Mouse (Mus musculus): ENCODE results near the gene Clmp. TPM values are rescaled to one million over a fixed set of nuclear protein-coding genes. Genes with fewer than 3 reads are reported as not detected.

Clmp gene
- polyA plus RNA-seq, 1 experiment = 1.4 TPM

GRCm38 (mm10) chr9:40825601-40826000 is 139.8 kb downstream of the Clmp start:
- H3K27ac ChIP-seq (ENCODE audit: insufficient read depth, low read length) = no peak overlapping the region
- H3K36me3 ChIP-seq (ENCODE audit: control insufficient read depth, insufficient read depth, low read length) = no peaks in the 10 kb centered on the region
- no peaks in the 10 kb centered on the region for H3K4me1 ChIP-seq (ENCODE audit: control insufficient read depth, insufficient read depth, insufficient read length)
- H3K27me3 ChIP-seq (ENCODE audit: control insufficient read depth, insufficient read depth, low read length) = no peaks in the 10 kb centered on the region
- WGBS = 58% methylated on average over 6 of the region's 6 CpGs
- no peak for DNase-seq (ENCODE audit: low read depth in 1 of 2, low spot score in 2 of 2)
- TF ChIP-seq CTCF (IDR thresholded peaks at IDR 0.05; ENCODE audit: extremely low read depth, insufficient read depth, insufficient read length, insufficient replicate concordance) (no peak), POLR2A (IDR thresholded peaks at IDR 0.05; ENCODE audit: low read depth, low read length) (no peak)
- no peak overlapping the region for H3K4me3 ChIP-seq (ENCODE audit: extremely low read depth, insufficient read depth, insufficient read length)

DNA sequence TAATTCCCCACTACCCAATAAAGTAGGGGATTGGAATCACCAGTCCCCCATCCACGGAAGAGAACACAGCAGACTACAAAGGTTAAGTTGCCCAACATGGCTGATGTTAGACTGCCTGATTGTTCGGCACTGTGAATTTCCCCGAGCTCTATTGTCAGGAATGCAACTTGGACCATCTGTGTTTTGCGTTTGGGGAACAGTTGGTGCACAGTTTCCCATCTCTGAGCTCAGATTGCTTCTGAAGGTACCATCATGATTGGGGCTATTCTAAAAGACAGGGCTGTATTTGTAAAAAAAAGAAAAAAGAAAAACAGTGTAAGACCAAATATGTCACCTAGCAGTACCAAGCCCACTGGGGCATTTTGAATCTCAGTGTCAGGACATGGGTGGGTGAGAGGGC is 141.6 kb downstream of the Clmp start:
- WGBS = 92% methylated on average over 4 of the region's 4 CpGs

DNA sequence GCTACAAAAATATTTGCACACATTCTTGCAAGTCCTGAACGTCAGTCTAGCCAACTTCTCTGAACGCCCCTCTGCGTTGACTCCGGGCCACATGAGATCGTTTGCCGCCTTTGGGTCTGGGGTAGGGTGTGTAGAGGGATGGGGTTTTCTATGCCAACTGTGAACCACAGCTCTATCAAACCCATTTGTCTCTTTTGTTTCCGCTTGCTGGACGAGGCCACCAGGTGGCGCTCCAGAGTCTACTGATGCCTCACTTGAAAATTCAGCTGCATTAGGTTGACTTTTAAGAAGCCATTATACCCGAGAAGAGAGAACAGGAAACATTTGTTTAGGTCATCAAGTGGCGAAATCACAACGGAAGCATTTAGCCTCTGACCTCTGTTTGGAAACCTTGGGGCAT is 148.8 kb downstream of the Clmp start:
- TF ChIP-seq CTCF (IDR thresholded peaks at IDR 0.05; ENCODE audit: extremely low read depth, insufficient read depth, insufficient read length, insufficient replicate concordance) (peak; percentile 60; the same call in 1 of the 2 replicates), POLR2A (IDR thresholded peaks at IDR 0.05; ENCODE audit: low read depth, low read length) (no peak)
- Histone ChIP-seq H3K27ac (ENCODE audit: insufficient read depth, low read length) (no peak overlapping the region), H3K27me3 (ENCODE audit: control insufficient read depth, insufficient read depth, low read length) (no peaks in the 10 kb centered on the region), H3K36me3 (ENCODE audit: control insufficient read depth, insufficient read depth, low read length) (no peaks in the 10 kb centered on the region), H3K4me1 (ENCODE audit: control insufficient read depth, insufficient read depth, insufficient read length) (no peaks in the 10 kb centered on the region), H3K4me3 (ENCODE audit: extremely low read depth, insufficient read depth, insufficient read length) (no peak overlapping the region)
- WGBS = 5% methylated on average over 12 of the region's 12 CpGs
- DNase-seq (ENCODE audit: low read depth in 1 of 2, low spot score in 2 of 2) = peak in 1 of 2 experiments; percentile 59

More for the DNA sequence above, 141.6 kb downstream of the Clmp start:
- no peak for TF ChIP-seq POLR2A (IDR thresholded peaks at IDR 0.05; ENCODE audit: low read depth, low read length)
- Histone ChIP-seq H3K27ac (ENCODE audit: insufficient read depth, low read length) (no peak overlapping the region), H3K4me3 (ENCODE audit: extremely low read depth, insufficient read depth, insufficient read length) (no peak overlapping the region), H3K27me3 (ENCODE audit: control insufficient read depth, insufficient read depth, low read length) (no peaks in the 10 kb centered on the region), H3K4me1 (ENCODE audit: control insufficient read depth, insufficient read depth, insufficient read length) (no peaks in the 10 kb centered on the region), H3K36me3 (ENCODE audit: control insufficient read depth, insufficient read depth, low read length) (no peaks in the 10 kb centered on the region)
- DNase-seq (ENCODE audit: low read depth in 1 of 2, low spot score in 2 of 2) = no peak

Other genes starting within 250 kb of the Clmp start
- 16.5 and 20.3 TPM in 2 replicates for gene Gramd1b, start 154.6 kb upstream of the Clmp start, polyA plus RNA-seq (2012; rRNA removed)
- not detected in 2 replicates for gene Gm21915, start 15.3 kb upstream of the Clmp start, polyA plus RNA-seq (2012; rRNA removed)
- gene Hspa8, start 115.0 kb downstream of the Clmp start, polyA plus RNA-seq (2012; rRNA removed) = 1,187 and 1,452 TPM in 2 replicates
- not detected in 2 replicates for gene Bsx, start 188.2 kb downstream of the Clmp start, polyA plus RNA-seq (2012; rRNA removed)